8 mouse cellular contexts compared by ENCODE assay signal in the genomic region with DNA sequence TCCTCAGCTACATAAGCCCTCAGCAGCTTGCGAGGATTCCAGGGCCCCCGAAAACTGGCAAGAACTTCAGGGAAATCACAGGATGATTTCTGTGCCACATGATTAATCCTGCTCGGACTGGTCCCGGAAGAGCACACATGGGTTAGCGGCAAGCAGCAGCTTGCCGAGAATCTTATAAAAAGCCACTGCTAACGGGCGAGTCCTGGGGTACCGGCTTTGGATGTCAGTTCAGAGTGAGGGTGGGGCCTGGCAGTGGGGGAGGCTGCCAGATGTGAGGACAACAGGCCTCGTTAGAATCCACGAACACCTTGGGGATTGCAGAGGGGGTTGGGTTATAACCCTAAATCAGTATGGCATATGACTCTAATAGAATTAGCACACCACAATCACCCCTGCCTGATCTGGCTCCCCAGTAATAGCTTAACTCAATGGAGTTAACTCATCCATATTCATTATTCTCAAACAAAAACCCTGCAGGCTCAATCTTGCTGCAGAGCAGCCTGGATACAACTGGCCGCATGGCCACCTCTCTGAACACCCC. TPM values are rescaled to one million over a fixed set of nuclear protein-coding genes. Genes with fewer than 3 reads are reported as not detected.
A peak's percentile ranks its signal among the peaks of the same experiment; 100 is the strongest.
DNase-seq lines count a peak whose midpoint lies in the region; ATAC-seq and TF ChIP-seq lines count a peak whose summit lies in the region.

No protein-coding gene starts in this region.

- H3K36me3 ChIP-seq in embryonic facial prominence, embryonic 13.5 days: peaks cover 7% of the 10 kb centered on the region; the same call in 1 of the 2 replicates
- no peaks in the 10 kb centered on the region for H3K36me3 ChIP-seq in intestine, postnatal 0 days (ENCODE audit: control insufficient read depth, insufficient read depth)
- H3K36me3 ChIP-seq in neural tube, embryonic 13.5 days: 0 out of 2 replicates have a peak, but pooled peaks cover 3% of the 10 kb centered on the region

- peak overlapping the region; percentile 57; the same call in 1 of the 2 replicates for H3K9ac ChIP-seq in embryonic facial prominence, embryonic 13.5 days
- H3K9ac ChIP-seq in intestine, postnatal 0 days (ENCODE audit: low read depth, low read length): no peak overlapping the region
- peak overlapping the region; percentile 64 for H3K9ac ChIP-seq in neural tube, embryonic 13.5 days

- peak; percentile 9 for DNase-seq in left cerebral cortex, postnatal 4 days
- no peak for DNase-seq in left cerebral cortex, adult 8-10 months (ENCODE audit: low spot score in 2 of 2)
- no peak for DNase-seq in ovary, adult 18-20 months (ENCODE audit: low spot score)
- DNase-seq in gastrocnemius, postnatal 25 days: no peak
- DNase-seq in gastrocnemius, postnatal 36 days: no peak

- no peak for TF ChIP-seq CTCF in intestine, postnatal 0 days (IDR thresholded peaks at IDR 0.05; ENCODE audit: low read depth)

- intact Hi-C loops in left cerebral cortex, postnatal 4 days (cut with DNase I): no loop called here
- intact Hi-C loops in gastrocnemius, postnatal 36 days (cut with DNase I): no loop called here

- no peaks in the 10 kb centered on the region for H3K9me3 ChIP-seq in embryonic facial prominence, embryonic 13.5 days
- no peaks in the 10 kb centered on the region for H3K9me3 ChIP-seq in intestine, postnatal 0 days (ENCODE audit: control insufficient read depth)
- no peaks in the 10 kb centered on the region for H3K9me3 ChIP-seq in neural tube, embryonic 13.5 days

- WGBS in embryonic facial prominence, embryonic 13.5 days: 6% methylated on average over 12 of the region's 12 CpGs
- 35% methylated on average over 12 of the region's 12 CpGs for WGBS in intestine, postnatal 0 days
- 3% methylated on average over 12 of the region's 12 CpGs for WGBS in neural tube, embryonic 13.5 days

- peak overlapping the region; percentile 55 for H3K4me2 ChIP-seq in embryonic facial prominence, embryonic 13.5 days
- H3K4me2 ChIP-seq in intestine, postnatal 0 days (replicated peaks; ENCODE audit: low read depth): peak overlapping the region; percentile 32; the same call in 1 of the 2 replicates
- peak overlapping the region; percentile 60 for H3K4me2 ChIP-seq in neural tube, embryonic 13.5 days

- H3K4me1 ChIP-seq in embryonic facial prominence, embryonic 13.5 days: peaks cover 59% of the 10 kb centered on the region
- no peaks in the 10 kb centered on the region for H3K4me1 ChIP-seq in intestine, postnatal 0 days (replicated peaks; ENCODE audit: control insufficient read depth, insufficient read depth, low read length)
- peaks cover 64% of the 10 kb centered on the region for H3K4me1 ChIP-seq in neural tube, embryonic 13.5 days (replicated peaks)

- peak; percentile 27 for ATAC-seq in embryonic facial prominence, embryonic 13.5 days (ENCODE audit: insufficient number of reproducible peaks, insufficient read depth, low FRiP score, low TSS enrichment, low read depth)
- no peak for ATAC-seq in intestine, postnatal 0 days
- peak; percentile 38; the same call in 1 of the 2 replicates for ATAC-seq in neural tube, embryonic 13.5 days (ENCODE audit: low read depth)

- H3K4me3 ChIP-seq in embryonic facial prominence, embryonic 13.5 days: peak overlapping the region; percentile 27
- H3K4me3 ChIP-seq in intestine, postnatal 0 days (ENCODE audit: low read depth, low read length): no peak overlapping the region
- peak overlapping the region; percentile 43 for H3K4me3 ChIP-seq in neural tube, embryonic 13.5 days

- peaks cover 6% of the 10 kb centered on the region; the same call in 1 of the 2 replicates for H3K27me3 ChIP-seq in embryonic facial prominence, embryonic 13.5 days
- peaks cover 10% of the 10 kb centered on the region; the same call in 1 of the 2 replicates for H3K27me3 ChIP-seq in intestine, postnatal 0 days (replicated peaks; ENCODE audit: control insufficient read depth, insufficient read depth, low read length)
- no peaks in the 10 kb centered on the region for H3K27me3 ChIP-seq in neural tube, embryonic 13.5 days

- peak overlapping the region; percentile 71 for H3K27ac ChIP-seq in embryonic facial prominence, embryonic 13.5 days
- H3K27ac ChIP-seq in intestine, postnatal 0 days (ENCODE audit: low read depth, low read length): no peak overlapping the region
- peak overlapping the region; percentile 83 for H3K27ac ChIP-seq in neural tube, embryonic 13.5 days (replicated peaks)

RNA-seq across cellular contexts. Expression of a gene that starts 2.3 kb away (rescaled TPM):
- 10 to 100 TPM; 14.6 to 15.8 TPM for total RNA-seq in left cerebral cortex, postnatal 4 days (2021)
- 10 to 100 TPM; 15.2 to 25.6 (median 19.6) TPM for total RNA-seq in left cerebral cortex, adult 8-10 months (2022)
- 31.1 and 39.6 TPM in 2 replicates for polyA plus RNA-seq in embryonic facial prominence, embryonic 13.5 days (2015; fragmentation: Nextera tagmentation; extraction: Ambion mirVana)
- polyA plus RNA-seq in intestine, postnatal 0 days (2015; fragmentation: Nextera tagmentation; extraction: Ambion mirVana): 18.1 and 18.5 TPM in 2 replicates
- 64.0 and 77.5 TPM in 2 replicates for polyA plus RNA-seq in neural tube, embryonic 13.5 days (2015; fragmentation: Nextera tagmentation; extraction: Ambion mirVana)
- total RNA-seq in gastrocnemius, postnatal 25 days (2021): 10 to 100 TPM in 1 of 2 experiments, 1 to 10 TPM in 1; 9.5 to 11.5 TPM
- total RNA-seq in gastrocnemius, postnatal 36 days (2021): 1 to 10 TPM; 7.0 to 7.7 TPM

RNA-seq across cellular contexts. Expression of a gene that starts 52.5 kb away (rescaled TPM):
- under 1 TPM in 1 of 2 experiments, not detected in 1; 0.14 TPM for total RNA-seq in left cerebral cortex, postnatal 4 days (2021)
- 1 to 10 TPM; 1.5 to 2.2 (median 1.8) TPM for total RNA-seq in left cerebral cortex, adult 8-10 months (2022)
- polyA plus RNA-seq in embryonic facial prominence, embryonic 13.5 days (2015; fragmentation: Nextera tagmentation; extraction: Ambion mirVana): not detected in 2 replicates
- polyA plus RNA-seq in intestine, postnatal 0 days (2015; fragmentation: Nextera tagmentation; extraction: Ambion mirVana): not detected in 2 replicates
- 0.27 and 0.33 TPM in 2 replicates for polyA plus RNA-seq in neural tube, embryonic 13.5 days (2015; fragmentation: Nextera tagmentation; extraction: Ambion mirVana)
- 10 to 100 TPM; 22.7 to 26.8 TPM for total RNA-seq in gastrocnemius, postnatal 25 days (2021)
- total RNA-seq in gastrocnemius, postnatal 36 days (2021): 10 to 100 TPM; 18.7 to 22.2 TPM

Comparison
In these comparisons a context has a peak if more than half of its experiments do, and no peak if none do; other contexts are left out.
1. RNA of a gene that starts 52.5 kb away (total RNA-seq): 22.7 to 26.8 TPM in gastrocnemius, postnatal 25 days and 18.7 to 22.2 TPM in gastrocnemius, postnatal 36 days; 1.5 to 2.2 TPM in left cerebral cortex, adult 8-10 months and 0.14 TPM in left cerebral cortex, postnatal 4 days; every median in the first group is over 4 times any median in the second.
2. Peak in every context shown above with its lines, with median percentiles within 50 percentile points of each other: H3K4me2 ChIP-seq.